Mouse (Mus musculus): Measurements from ENCODE around the gene Exoc4. TPM values are rescaled to one million over a fixed set of nuclear protein-coding genes. Genes with fewer than 3 reads are reported as not detected.

The Exoc4 gene
- polyA plus RNA-seq, 3 experiments from 2014 or later = 57.6 to 68.8 (median 68.7) TPM

- no peak for ATAC-seq
Measured at GRCm38 (mm10) chr6:33955469-33955868, 706.6 kb downstream of the Exoc4 start.

DNA sequence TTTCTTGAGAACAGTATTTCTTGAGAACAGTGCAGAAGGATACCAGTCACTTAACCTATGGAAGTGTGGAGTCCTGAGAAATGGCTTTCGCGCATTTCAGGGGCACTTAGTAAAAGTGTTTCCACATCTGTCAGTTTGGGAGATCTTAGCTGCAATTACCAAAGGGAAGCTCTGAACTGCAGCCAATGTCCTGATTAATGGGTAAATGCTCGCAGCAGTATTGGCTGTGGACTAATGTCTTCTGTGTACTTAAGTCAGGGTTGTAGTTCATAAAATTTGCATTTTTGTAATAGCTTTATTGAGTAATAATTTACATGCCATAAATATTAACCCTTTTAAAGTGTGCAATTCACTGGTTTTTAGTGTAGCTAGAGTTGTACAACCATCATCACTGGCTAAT is 709.4 kb downstream of the Exoc4 start:
- no peak for ATAC-seq

DNA sequence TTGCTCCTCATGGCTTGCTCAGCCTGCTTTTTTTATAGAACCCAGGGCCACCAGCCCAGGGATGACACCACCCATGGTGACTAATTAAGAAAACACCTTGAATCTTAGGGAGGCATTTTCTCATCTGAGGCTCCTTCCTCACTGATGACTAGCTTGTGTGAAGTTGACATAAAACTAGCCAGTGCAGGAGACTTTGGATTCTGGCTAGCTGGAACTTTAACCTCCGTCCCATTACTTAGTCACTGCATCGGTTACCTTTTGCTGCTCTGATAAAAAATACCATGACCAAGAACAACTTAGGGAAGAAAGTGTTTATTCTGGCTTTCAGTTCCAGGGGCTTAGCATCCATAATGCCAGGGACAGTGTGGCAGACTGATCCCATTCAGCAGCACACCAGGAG is 711.9 kb downstream of the Exoc4 start:
- no peak for ATAC-seq

DNA sequence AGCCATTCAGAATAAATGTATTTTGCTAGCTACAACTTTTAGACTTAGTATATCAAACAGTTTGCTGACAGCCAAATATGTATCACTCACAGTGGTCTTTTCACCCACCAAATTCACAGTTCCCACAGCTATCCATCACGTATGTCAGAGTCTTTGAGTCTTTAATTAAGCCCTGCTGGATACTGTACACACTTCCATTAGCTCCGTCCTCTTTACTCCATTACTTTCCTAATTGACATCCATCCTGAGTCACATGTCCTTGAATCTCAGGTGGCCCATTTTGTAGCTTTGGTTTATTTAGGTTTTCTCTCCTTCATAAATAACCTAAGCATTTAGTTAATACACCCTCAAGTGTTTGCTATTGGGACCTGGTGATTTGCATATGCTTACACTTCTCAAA is 714.2 kb downstream of the Exoc4 start:
- no peak for ATAC-seq

- ATAC-seq = no peak
Measured at GRCm38 (mm10) chr6:33965571-33965970, 716.7 kb downstream of the Exoc4 start.

- no peak for ATAC-seq
Measured at GRCm38 (mm10) chr6:33968746-33969145, 719.9 kb downstream of the Exoc4 start.

- no peak for ATAC-seq
Measured at GRCm38 (mm10) chr6:33972801-33973200, 723.9 kb downstream of the Exoc4 start.

DNA sequence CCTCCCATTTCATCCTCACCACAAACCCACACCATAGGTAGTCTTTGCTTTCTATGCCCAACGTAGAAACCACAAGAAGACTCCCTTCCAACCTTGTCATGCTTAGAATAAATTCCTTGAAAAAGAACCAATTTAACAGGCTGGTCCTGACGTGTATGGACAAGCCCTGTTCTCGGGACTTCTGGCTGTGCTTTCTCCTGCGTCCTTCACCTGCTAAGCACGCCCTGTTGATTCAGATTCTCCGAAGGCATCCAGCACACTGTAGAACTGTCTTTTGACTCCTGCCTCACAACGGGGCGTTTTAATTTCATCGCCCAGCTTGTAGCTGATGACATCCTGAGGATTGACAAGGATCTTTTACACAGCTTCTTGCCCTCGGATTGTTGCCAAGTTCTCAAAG is 727.7 kb downstream of the Exoc4 start:
- ATAC-seq = no peak

DNA sequence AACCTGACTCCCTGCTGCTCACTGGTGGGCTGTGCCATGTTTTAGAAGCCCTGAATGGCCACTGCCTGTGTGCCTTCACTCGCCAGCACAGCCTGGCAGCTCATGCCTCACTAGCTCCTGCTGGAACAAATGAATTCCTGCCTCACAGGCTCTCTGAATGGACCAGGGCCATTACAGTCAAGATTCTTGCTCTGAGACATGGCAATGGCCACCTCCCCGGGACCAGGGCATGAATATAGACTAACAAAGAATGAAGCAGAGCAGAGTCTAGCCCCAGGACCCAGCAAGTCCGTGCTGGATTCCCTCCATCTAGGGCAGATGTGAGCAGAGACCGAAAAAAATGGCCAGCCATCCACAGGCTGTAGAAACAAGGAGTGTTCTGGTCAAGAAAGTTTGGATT is 728.6 kb downstream of the Exoc4 start:
- ATAC-seq = no peak

- no peak for ATAC-seq
Measured at GRCm38 (mm10) chr6:33977880-33978279, 729.0 kb downstream of the Exoc4 start.

DNA sequence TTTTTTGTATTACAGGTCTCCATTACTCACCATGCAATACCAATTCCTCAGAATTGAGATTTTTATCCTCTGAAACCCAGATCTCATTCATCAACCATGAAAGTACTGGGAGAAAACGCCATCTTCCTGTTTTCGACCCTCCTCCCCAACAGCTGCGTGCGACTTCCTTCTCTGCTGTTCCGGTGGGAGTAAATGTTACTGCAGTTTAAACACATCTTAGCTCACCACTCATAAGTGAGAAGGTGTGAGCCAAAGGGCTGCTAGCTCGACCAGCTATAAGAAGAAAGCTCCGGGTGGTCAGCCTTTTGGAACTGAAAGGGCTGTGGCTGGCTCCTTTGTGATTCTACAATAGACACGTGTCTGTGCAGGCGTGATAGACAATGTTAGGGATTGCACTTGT is 733.8 kb downstream of the Exoc4 start:
- ATAC-seq = no peak

- no peak for ATAC-seq
Measured at GRCm38 (mm10) chr6:33987132-33987531, 738.2 kb downstream of the Exoc4 start.

DNA sequence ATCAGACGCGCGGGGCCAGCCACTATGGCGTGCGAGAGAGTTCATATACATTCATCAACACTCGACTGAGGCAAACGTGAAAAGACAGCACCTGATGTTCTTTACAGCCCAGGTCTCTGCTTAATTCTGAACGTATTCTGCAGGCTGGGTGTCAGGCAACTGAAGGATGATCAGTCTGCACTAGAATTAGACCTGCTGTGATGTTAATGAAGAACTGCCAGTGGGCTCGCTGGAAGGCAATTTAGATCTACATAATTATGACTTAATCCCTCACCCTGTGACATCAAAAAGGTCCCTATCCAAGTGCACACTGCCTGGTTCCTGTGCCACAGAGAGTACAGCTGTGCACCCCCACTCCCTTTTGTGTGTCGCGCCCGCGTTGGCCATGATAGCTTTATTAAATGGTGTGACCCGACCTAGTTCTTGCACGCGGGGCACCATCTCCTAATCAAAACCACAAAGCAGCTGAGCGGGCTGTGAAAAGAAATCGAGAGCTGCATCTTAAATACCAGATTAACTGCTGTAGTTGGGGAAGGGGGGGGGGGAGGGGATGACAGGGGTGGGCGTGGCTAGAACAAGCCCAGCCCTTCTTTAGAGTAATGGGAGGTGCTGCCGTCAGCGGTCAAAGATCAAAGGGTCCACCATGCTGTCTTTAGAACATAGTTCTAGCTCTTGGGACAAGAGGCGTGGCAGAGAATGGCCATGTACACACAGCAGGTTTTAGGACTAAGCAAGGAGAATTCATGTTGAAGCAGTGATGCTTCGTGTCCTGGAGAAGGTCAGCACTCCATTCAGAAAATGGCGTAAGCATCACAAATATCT is 743.5 kb downstream of the Exoc4 start:
- ATAC-seq = no peak

DNA sequence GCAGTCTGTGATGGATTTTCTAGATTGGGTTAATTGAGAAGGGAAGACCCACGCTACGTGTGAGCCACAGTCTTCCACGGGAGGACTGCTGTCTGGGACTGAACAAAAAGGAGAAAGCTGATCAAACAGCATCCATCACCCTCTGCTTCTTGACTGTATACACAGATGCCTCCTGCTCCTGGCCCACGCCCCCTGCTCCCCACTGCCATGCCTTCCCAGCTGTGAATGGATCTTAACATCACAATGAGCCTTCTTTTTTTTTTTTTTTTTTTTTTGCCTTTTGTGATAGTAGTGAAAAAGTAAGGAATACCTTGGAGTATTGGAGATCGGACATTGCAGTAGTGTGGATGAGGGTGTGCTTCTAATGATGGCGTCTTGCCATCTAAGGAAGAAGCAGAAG is 745.0 kb downstream of the Exoc4 start:
- no peak for ATAC-seq

DNA sequence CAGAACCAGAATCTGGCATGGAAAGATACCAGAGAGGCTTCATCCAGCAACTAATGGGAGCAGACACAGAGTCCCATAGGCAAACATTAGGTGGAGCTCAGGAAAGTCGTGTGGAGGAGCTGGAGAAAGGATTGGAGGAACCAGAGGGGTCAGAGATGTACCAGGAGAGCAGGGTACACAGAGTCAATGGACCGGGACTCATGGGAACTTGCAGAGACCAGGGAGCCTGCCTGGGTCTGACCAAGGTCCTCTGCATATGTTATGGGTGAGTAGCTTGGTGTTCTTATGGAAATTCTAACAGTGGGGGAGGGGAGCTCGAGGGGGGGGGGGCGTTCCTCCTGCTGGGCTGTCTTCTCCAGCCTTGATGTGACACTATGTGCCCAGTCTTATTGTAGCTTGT is 749.7 kb downstream of the Exoc4 start:
- ATAC-seq = no peak

- no peak for ATAC-seq
Measured at GRCm38 (mm10) chr6:33999530-33999929, 750.6 kb downstream of the Exoc4 start.

GRCm38 (mm10) chr6:34000644-34001043 is 751.8 kb downstream of the Exoc4 start:
- no peak for ATAC-seq

- no peak for ATAC-seq
Measured at GRCm38 (mm10) chr6:34003033-34003432, 754.1 kb downstream of the Exoc4 start.

- ATAC-seq = no peak
Measured at GRCm38 (mm10) chr6:34013469-34013868, 764.6 kb downstream of the Exoc4 start.

Other genes with a start within 250 kb of the Exoc4 start
- gene Chchd3, start 188.8 kb upstream of the Exoc4 start, polyA plus RNA-seq (2017; shearing (Covaris generic)) = 100 to 1,000 TPM in 2 of 3 experiments, 10 to 100 TPM in 1; 94.5 to 119 (median 110) TPM

Measured in inflammation-experienced regulatory T-cells, adult 6 months (primary cell).